Mouse (Mus musculus) 3T3-L1 (cell line): Measurements from ENCODE around the gene Akt1s1.

Experiments used
- DNase-seq: peaks from one replicate; pipeline ENCODE4 v3.0.0-alpha.2; 2015; ENCODE audit warnings: low read depth, low spot score

The Akt1s1 gene

GRCm38 (mm10) chr7:44853065-44853464 lies 4.3 kb downstream of the Akt1s1 start:
- no peak for DNase-seq

GRCm38 (mm10) chr7:44853596-44854355 lies 5.0 kb downstream of the Akt1s1 start:
- no peak for DNase-seq

- peak; percentile 45 for DNase-seq
Measured at GRCm38 (mm10) chr7:44854356-44855031, 5.7 kb downstream of the Akt1s1 start.

GRCm38 (mm10) chr7:44855036-44855435 lies 6.2 kb downstream of the Akt1s1 start:
- no peak for DNase-seq

GRCm38 (mm10) chr7:44856265-44856916 lies 7.6 kb downstream of the Akt1s1 start:
- peak; percentile 23 for DNase-seq

- DNase-seq: peak; percentile 95
Measured at GRCm38 (mm10) chr7:44857042-44857552, 8.3 kb downstream of the Akt1s1 start, which contains the start of gene Pnkp. TSS of gene Pnkp (plus strand) at chr7:44857139.

GRCm38 (mm10) chr7:44857905-44858304 lies 9.1 kb downstream of the Akt1s1 start:
- peak; percentile 76 for DNase-seq

GRCm38 (mm10) chr7:44859896-44860295 lies 11.1 kb downstream of the Akt1s1 start:
- no peak for DNase-seq

GRCm38 (mm10) chr7:44860576-44861428 lies 12.0 kb downstream of the Akt1s1 start:
- DNase-seq: peak; percentile 71

- no peak for DNase-seq
Measured at GRCm38 (mm10) chr7:44861429-44861816, 12.6 kb downstream of the Akt1s1 start.

GRCm38 (mm10) chr7:44862434-44862833 lies 13.6 kb downstream of the Akt1s1 start:
- DNase-seq: no peak

GRCm38 (mm10) chr7:44863210-44863609 lies 14.4 kb downstream of the Akt1s1 start:
- DNase-seq: no peak

GRCm38 (mm10) chr7:44863982-44864494 lies 15.2 kb downstream of the Akt1s1 start:
- no peak for DNase-seq

GRCm38 (mm10) chr7:44864595-44865542 lies 16.1 kb downstream of the Akt1s1 start:
- DNase-seq: no peak

GRCm38 (mm10) chr7:44866276-44867009 lies 17.7 kb downstream of the Akt1s1 start:
- peak; percentile 88 for DNase-seq

GRCm38 (mm10) chr7:44867010-44867702 lies 18.4 kb downstream of the Akt1s1 start:
- DNase-seq: no peak

GRCm38 (mm10) chr7:44867802-44868201 lies 19.0 kb downstream of the Akt1s1 start:
- DNase-seq: no peak

- peak; percentile 24 for DNase-seq
Measured at GRCm38 (mm10) chr7:44868465-44868864, 19.7 kb downstream of the Akt1s1 start.
